In genomic region chr2:168158911-168159711, GRCm38 (mm10) we compare ENCODE assay signal across 7 mouse cellular contexts. TPM values are rescaled to one million over a fixed set of nuclear protein-coding genes. Genes with fewer than 3 reads are reported as not detected.
A peak's percentile ranks its signal among the peaks of the same experiment; 100 is the strongest.
DNase-seq lines count a peak whose midpoint lies in the region.

No protein-coding gene starts in this region.

- 1% methylated on average over 25 of the region's 25 CpGs for WGBS in midbrain, embryonic 10.5 days

- H3K36me3 ChIP-seq in midbrain, embryonic 10.5 days: no peaks in the 10 kb centered on the region

- peaks cover 53% of the 10 kb centered on the region for H3K4me1 ChIP-seq in midbrain, embryonic 10.5 days

- peak overlapping the region; percentile 83 for H3K27ac ChIP-seq in midbrain, embryonic 10.5 days (replicated peaks)

- H3K9me3 ChIP-seq in midbrain, embryonic 10.5 days (replicated peaks): no peaks in the 10 kb centered on the region

- DNase-seq in MN1 (ENCODE audit: low spot score): peak; percentile 50
- DNase-seq in c-Kit-positive CD71-negative TER-119-negative erythroid progenitor cells, embryonic 14.5 days (ENCODE audit: low read depth): peak; percentile 25
- DNase-seq in heart, postnatal 36 days: peak; percentile 16 to 20
- peak; percentile 82 to 90 for DNase-seq in kidney, postnatal 4 days
- peak; percentile 72 for DNase-seq in midbrain, embryonic 10.5 days (ENCODE audit: low spot score)
- DNase-seq in thymus, postnatal 10 days (ENCODE audit: low spot score in 2 of 2): peak; percentile 33 to 49
- no peak for DNase-seq in c-Kit-positive CD71-positive TER-119-positive erythroid progenitor cells, embryonic 14.5 days (ENCODE audit: low spot score)

- H3K27me3 ChIP-seq in midbrain, embryonic 10.5 days (ENCODE audit: low read depth, poor library complexity, severe bottlenecking): peaks cover 70% of the 10 kb centered on the region

- intact Hi-C loops in heart, postnatal 36 days (cut with DNase I): no loop called here

- H3K4me3 ChIP-seq in midbrain, embryonic 10.5 days: peak overlapping the region; percentile 51

RNA-seq across cellular contexts. Expression of gene Adnp, which starts 47.8 kb away (rescaled TPM):
- total RNA-seq in heart, postnatal 36 days (2021): 10 to 100 TPM; 32.6 to 33.2 TPM
- polyA plus RNA-seq in midbrain, embryonic 10.5 days (2016; fragmentation: Nextera tagmentation; extraction: Ambion mirVana): 1.7 and 2.5 TPM in 2 replicates
